Mouse (Mus musculus) neural tube, embryonic 14.5 days (tissue): ENCODE data around the gene Efna2. TPM values are rescaled to one million over a fixed set of nuclear protein-coding genes. Genes with fewer than 3 reads are reported as not detected.

Source experiments
- ATAC-seq: fragments of 200-750 bp; cut with Nextera tagmentation; 2 replicates; pipeline ENCODE4 v1.8.0; 2017; ENCODE audit warnings: low read depth, mild to moderate bottlenecking, moderate TSS enrichment, moderate library complexity
- H3K27ac ChIP-seq: fragments of 300-500 bp; sonication (generic); 2 replicates; pipeline ENCODE4 v1.5.1; 2014; ENCODE audit warnings: low read depth, mild to moderate bottlenecking, control low read depth, low read length, moderate library complexity, mixed read lengths
- H3K27me3 ChIP-seq: fragments of 300-500 bp; sonication (generic); 2 replicates; pipeline ENCODE4 v1.6.1; 2014; ENCODE audit warnings: low read length; ENCODE audit not compliant: control insufficient read depth, insufficient read depth
- H3K36me3 ChIP-seq: fragments of 300-500 bp; sonication (generic); 2 replicates; pipeline ENCODE4 v1.6.1; 2014; ENCODE audit warnings: low read length, mixed read lengths; ENCODE audit not compliant: control insufficient read depth, insufficient read depth
- H3K4me1 ChIP-seq: fragments of 300-500 bp; sonication (generic); 2 replicates; pipeline ENCODE4 v1.6.1; 2014; ENCODE audit warnings: low read length; ENCODE audit not compliant: control insufficient read depth, insufficient read depth
- H3K4me2 ChIP-seq: fragments of 300-500 bp; sonication (generic); 2 replicates; pipeline ENCODE4 v1.6.1; 2014; ENCODE audit warnings: mild to moderate bottlenecking, low read depth, low read length, control low read depth
- H3K4me3 ChIP-seq: fragments of 300-500 bp; sonication (generic); 2 replicates; pipeline ENCODE4 v1.5.1; 2014; ENCODE audit warnings: low read depth, low read length, control low read depth, mixed read lengths
- H3K9ac ChIP-seq: fragments of 300-500 bp; sonication (generic); replicated peaks from 2 replicates; pipeline ENCODE4 v1.6.1; 2014; ENCODE audit warnings: low read depth, mild to moderate bottlenecking, control low read depth, low read length, mixed read lengths
- H3K9me3 ChIP-seq: fragments of 300-500 bp; sonication (generic); 2 replicates; pipeline ENCODE4 v1.6.1; 2016; ENCODE audit warnings: low read length; ENCODE audit not compliant: control insufficient read depth
- WGBS: fragments of 180-500 bp; shearing (Covaris S2); extraction: QIAGEN DNeasy Blood & Tissue Kit; methylation state at CpG from one replicate; pipeline ENCODE4 v1.1.7; 2014; 5-methylcytosine and 5-hydroxymethylcytosine counted together
- polyA plus RNA-seq: library from polyadenylated mRNA; unstranded; fragments of >200 nt; fragmentation: Nextera tagmentation; extraction: Ambion mirVana; gene quantifications from 2 replicates; pipeline ENCODE4 v1.2.1, GENCODE M21; 2014

The Efna2 gene
- polyA plus RNA-seq, 1 experiment from 2014 or later: 24.0 TPM

GRCm38 (mm10) chr10:80169651-80170050 lies 9.6 kb upstream of the Efna2 start:
- no peak overlapping the region for H3K9ac ChIP-seq
- H3K4me2 ChIP-seq: peak overlapping the region; percentile 8; the same call in 1 of the 2 replicates
- H3K27me3 ChIP-seq: no peaks in the 10 kb centered on the region
- no peak overlapping the region for H3K4me3 ChIP-seq
- H3K27ac ChIP-seq: no peak overlapping the region
- no peak for ATAC-seq
- peaks cover 43% of the 10 kb centered on the region for H3K4me1 ChIP-seq
- peaks cover 26% of the 10 kb centered on the region for H3K36me3 ChIP-seq
- WGBS: 93% methylated on average over 7 of the region's 7 CpGs
- H3K9me3 ChIP-seq: no peaks in the 10 kb centered on the region

- Histone ChIP-seq H3K9me3 (no peaks in the 10 kb centered on the region), H3K9ac (no peak overlapping the region), H3K27ac (no peak overlapping the region), H3K4me1 (peaks cover 42% of the 10 kb centered on the region), H3K36me3 (peaks cover 26% of the 10 kb centered on the region), H3K4me3 (no peak overlapping the region), H3K27me3 (no peaks in the 10 kb centered on the region), H3K4me2 (no peak overlapping the region)
- 98% methylated on average over 16 of the region's 16 CpGs for WGBS
- no peak for ATAC-seq
Observed at GRCm38 (mm10) chr10:80170052-80170451, 9.2 kb upstream of the Efna2 start.

GRCm38 (mm10) chr10:80170601-80171021 lies 8.7 kb upstream of the Efna2 start:
- Histone ChIP-seq H3K4me1 (peaks cover 37% of the 10 kb centered on the region), H3K27me3 (no peaks in the 10 kb centered on the region), H3K4me3 (no peak overlapping the region), H3K27ac (no peak overlapping the region), H3K36me3 (peaks cover 26% of the 10 kb centered on the region), H3K4me2 (no peak overlapping the region), H3K9me3 (no peaks in the 10 kb centered on the region), H3K9ac (no peak overlapping the region)
- no peak for ATAC-seq
- WGBS: 95% methylated on average over 19 of the region's 19 CpGs

GRCm38 (mm10) chr10:80171252-80171651 lies 8.0 kb upstream of the Efna2 start:
- no peak overlapping the region for H3K4me2 ChIP-seq
- peaks cover 36% of the 10 kb centered on the region for H3K4me1 ChIP-seq
- no peak overlapping the region for H3K4me3 ChIP-seq
- H3K9ac ChIP-seq: no peak overlapping the region
- H3K27me3 ChIP-seq: no peaks in the 10 kb centered on the region
- no peaks in the 10 kb centered on the region for H3K9me3 ChIP-seq
- H3K27ac ChIP-seq: no peak overlapping the region
- ATAC-seq: no peak
- WGBS: 94% methylated on average over 15 of the region's 15 CpGs
- peaks cover 26% of the 10 kb centered on the region for H3K36me3 ChIP-seq

GRCm38 (mm10) chr10:80171760-80172526 lies 7.3 kb upstream of the Efna2 start:
- peak overlapping the region; percentile 63 for H3K4me2 ChIP-seq
- 79% methylated on average over 45 of the region's 45 CpGs for WGBS
- peaks cover 31% of the 10 kb centered on the region for H3K4me1 ChIP-seq
- no peak for ATAC-seq
- H3K27me3 ChIP-seq: no peaks in the 10 kb centered on the region
- H3K36me3 ChIP-seq: peaks cover 26% of the 10 kb centered on the region
- H3K9me3 ChIP-seq: no peaks in the 10 kb centered on the region
- H3K4me3 ChIP-seq: no peak overlapping the region; the same call in 1 of the 2 replicates
- H3K9ac ChIP-seq: peak overlapping the region; percentile 62
- H3K27ac ChIP-seq: peak overlapping the region; percentile 85

- Histone ChIP-seq H3K27ac (peak within 1 kb of the TSS; percentile 85), H3K9me3 (no peaks in the 10 kb centered on the region), H3K4me3 (peak within 1 kb of the TSS; percentile 43), H3K27me3 (no peaks in the 10 kb centered on the region), H3K36me3 (peaks cover 26% of the 10 kb centered on the region), H3K4me2 (peak within 1 kb of the TSS; percentile 63), H3K4me1 (peaks cover 30% of the 10 kb centered on the region), H3K9ac (peak within 1 kb of the TSS; percentile 62)
- ATAC-seq: peak; percentile 71
- 6% methylated on average over 35 of the region's 35 CpGs for WGBS
Observed at GRCm38 (mm10) chr10:80172527-80173292, 6.6 kb upstream of the Efna2 start, which contains the start of gene 1600002K03Rik. 1600002K03Rik (plus strand) TSS chr10:80172944.

- Histone ChIP-seq H3K27me3 (no peaks in the 10 kb centered on the region), H3K4me2 (peak overlapping the region; percentile 63), H3K27ac (peak overlapping the region; percentile 85), H3K4me3 (peak overlapping the region; percentile 43), H3K9ac (peak overlapping the region; percentile 46; the same call in 1 of the 2 replicates), H3K9me3 (no peaks in the 10 kb centered on the region), H3K4me1 (peaks cover 30% of the 10 kb centered on the region), H3K36me3 (peaks cover 26% of the 10 kb centered on the region)
- no peak for ATAC-seq
- WGBS: 6% methylated on average over 11 of the region's 11 CpGs
Observed at GRCm38 (mm10) chr10:80173358-80173757, 5.9 kb upstream of the Efna2 start.

GRCm38 (mm10) chr10:80173955-80174640 lies 5.2 kb upstream of the Efna2 start:
- H3K27me3 ChIP-seq: no peaks in the 10 kb centered on the region
- no peak overlapping the region for H3K4me3 ChIP-seq
- H3K36me3 ChIP-seq: peaks cover 26% of the 10 kb centered on the region
- no peak for ATAC-seq
- H3K4me1 ChIP-seq: peaks cover 25% of the 10 kb centered on the region
- H3K27ac ChIP-seq: no peak overlapping the region
- WGBS: 87% methylated on average over 10 of the region's 10 CpGs
- H3K4me2 ChIP-seq: no peak overlapping the region
- H3K9ac ChIP-seq: no peak overlapping the region
- no peaks in the 10 kb centered on the region for H3K9me3 ChIP-seq
